Mouse (Mus musculus) mouse embryonic stem cell (cell line): ENCODE results near the gene 4930556J24Rik.
"Not testable (repeated sequence)": the region's sequence is repeated elsewhere in the genome, so short reads cannot be mapped to it uniquely, and the experiment has no call there.

ENCODE experiments used
- in situ Hi-C, 2 experiments: fragments of 300-500 bp; cut with MboI; formaldehyde crosslinking; loops; 1 replicate in 1 of 2; 3 replicates in 1 of 2; pipeline ENCODE4 v1.14.3; 2019 to 2020; ENCODE audit warnings: low sequenced_read_pairs in 2 of 2, low pct_unique_long_range_greater_than_20kb in 1 of 2, mixed read lengths in 1 of 2; ENCODE audit not compliant: unreplicated experiment in 1 of 2

The 4930556J24Rik gene

DNA sequence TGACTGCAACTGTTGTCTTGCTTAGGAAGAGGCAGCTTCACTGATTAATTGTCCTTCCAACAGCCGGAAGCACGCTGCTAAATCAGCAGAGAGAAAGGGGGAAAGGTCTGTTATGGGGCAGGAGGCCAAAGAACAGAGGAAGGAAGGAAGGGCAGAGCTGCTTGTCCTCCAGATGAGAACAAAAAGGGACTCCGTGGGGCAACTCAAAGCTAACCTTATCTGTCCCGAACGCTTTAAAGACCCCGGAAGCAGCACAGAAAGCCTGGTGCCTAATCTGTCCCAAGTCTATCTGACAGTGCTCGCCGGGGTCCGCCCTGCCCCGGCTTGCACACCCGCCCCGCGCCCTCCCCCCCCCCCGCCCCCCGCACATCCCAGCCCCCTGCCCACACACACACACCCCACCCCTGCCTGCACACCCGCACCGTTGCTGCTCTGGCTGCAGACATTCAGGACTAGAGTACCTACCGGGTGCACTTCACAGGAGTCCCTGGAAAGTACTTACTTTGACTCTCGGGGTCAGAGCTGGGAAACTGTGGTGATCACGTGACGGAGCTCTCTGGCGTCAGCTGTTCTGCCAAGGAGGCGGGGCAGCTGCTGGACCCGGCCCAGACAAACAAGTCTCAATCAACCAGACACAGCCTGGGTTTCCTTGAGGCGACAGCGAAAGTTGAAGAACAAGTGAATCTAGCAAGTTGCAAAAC lies 44.9 kb downstream of the 4930556J24Rik start, which contains the start of gene Tcn2:
Gene Tcn2, minus strand, starts transcription at position 649 of the 701 bp plus-strand sequence.
- in situ Hi-C loops, result no loop called here

- in situ Hi-C loops, result no loop called here
Observed at GRCm38 (mm10) chr11:3930931-3931330, 45.6 kb downstream of the 4930556J24Rik start.

- in situ Hi-C loops, result no loop called here
Observed at GRCm38 (mm10) chr11:3930019-3930418, 46.6 kb downstream of the 4930556J24Rik start.

GRCm38 (mm10) chr11:3925916-3926315 lies 50.7 kb downstream of the 4930556J24Rik start:
- in situ Hi-C loops, result no loop called here

DNA sequence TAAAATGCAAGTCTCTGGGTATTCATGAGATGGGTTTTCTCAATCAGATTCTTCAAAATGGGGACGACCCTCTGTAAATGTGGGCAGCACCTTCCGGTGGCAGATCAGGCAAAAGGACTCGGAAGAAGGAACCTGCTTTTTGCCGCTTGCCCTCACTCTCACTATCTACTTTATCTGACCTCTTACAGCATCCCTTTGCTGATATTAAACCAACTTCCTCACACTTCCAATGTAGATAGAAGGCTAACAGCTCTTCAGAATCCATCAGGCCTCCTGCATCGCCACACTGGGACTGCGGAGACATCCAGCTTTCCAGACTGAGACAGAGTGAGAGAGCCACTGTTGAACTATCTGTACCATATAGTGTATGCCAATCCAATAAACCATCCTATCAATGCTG lies 53.8 kb downstream of the 4930556J24Rik start:
- in situ Hi-C loops, result no loop called here

- in situ Hi-C loops, result no loop called here
Observed at GRCm38 (mm10) chr11:3922115-3922514, 54.5 kb downstream of the 4930556J24Rik start.

DNA sequence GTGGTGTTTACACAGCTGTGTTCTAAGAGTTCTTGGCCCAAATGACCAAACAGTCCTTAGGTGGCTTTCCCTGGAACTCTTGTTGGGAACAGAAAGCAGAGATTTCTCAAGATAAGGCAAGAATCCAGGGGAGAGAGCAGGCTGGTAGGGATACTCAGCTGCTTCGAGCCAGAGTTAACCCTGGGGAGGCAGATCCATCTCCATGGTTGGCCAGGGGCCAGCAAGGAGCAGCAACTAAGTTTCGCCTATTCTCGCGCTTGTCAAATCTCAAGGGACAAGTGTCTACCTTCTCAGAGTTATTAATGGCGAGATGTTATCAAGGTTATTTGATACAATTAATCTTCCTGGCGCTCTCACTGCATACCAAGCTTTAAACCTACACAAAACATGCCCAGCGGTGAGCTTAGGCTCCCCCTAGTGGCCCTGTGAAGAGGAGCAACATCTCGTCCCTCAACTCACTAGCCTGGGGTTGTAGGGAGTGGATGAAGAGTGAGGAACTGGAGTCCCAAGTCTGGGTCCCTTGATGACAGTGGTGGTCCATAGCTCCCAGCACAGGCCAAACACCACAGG lies 55.2 kb downstream of the 4930556J24Rik start:
- in situ Hi-C loops, result no loop called here

GRCm38 (mm10) chr11:3920476-3920875 lies 56.1 kb downstream of the 4930556J24Rik start:
- in situ Hi-C loops, result no loop called here

GRCm38 (mm10) chr11:3918738-3919137 lies 57.8 kb downstream of the 4930556J24Rik start:
- in situ Hi-C loops, result no loop called here

GRCm38 (mm10) chr11:3914109-3914840 lies 62.3 kb downstream of the 4930556J24Rik start, which contains the start of gene Slc35e4:
TSS of gene Slc35e4 (minus strand) at chr11:3914664.
- in situ Hi-C loops, result no loop called here

GRCm38 (mm10) chr11:3913316-3914108 lies 63.1 kb downstream of the 4930556J24Rik start:
- in situ Hi-C loops, result no loop called here

- in situ Hi-C loops, result no loop called here
Observed at GRCm38 (mm10) chr11:3912875-3913271, 63.7 kb downstream of the 4930556J24Rik start.

GRCm38 (mm10) chr11:3912100-3912874 lies 64.3 kb downstream of the 4930556J24Rik start:
- in situ Hi-C loops, result no loop called here

DNA sequence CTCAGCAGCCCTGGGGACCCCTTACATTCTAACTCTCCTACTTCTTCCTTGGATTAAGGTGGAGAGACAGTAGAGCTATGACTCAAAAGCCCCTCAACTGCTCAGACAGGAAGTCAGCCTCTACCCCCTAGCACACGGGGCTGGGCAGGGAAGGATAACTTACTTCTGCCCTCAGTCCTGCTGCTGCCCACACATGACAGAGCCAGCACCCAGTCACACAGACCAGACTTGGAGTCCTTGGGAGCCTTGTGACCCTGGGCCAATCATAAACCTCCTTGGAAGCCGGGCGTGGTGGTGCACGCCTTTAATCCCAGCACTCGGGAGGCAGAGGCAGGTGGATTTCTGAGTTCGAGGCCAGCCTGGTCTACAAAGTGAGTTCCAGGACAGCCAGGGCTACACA lies 65.1 kb downstream of the 4930556J24Rik start:
- in situ Hi-C loops, result not testable (repeated sequence)

- in situ Hi-C loops, result no loop called here
Observed at GRCm38 (mm10) chr11:3910513-3911310, 65.9 kb downstream of the 4930556J24Rik start.

DNA sequence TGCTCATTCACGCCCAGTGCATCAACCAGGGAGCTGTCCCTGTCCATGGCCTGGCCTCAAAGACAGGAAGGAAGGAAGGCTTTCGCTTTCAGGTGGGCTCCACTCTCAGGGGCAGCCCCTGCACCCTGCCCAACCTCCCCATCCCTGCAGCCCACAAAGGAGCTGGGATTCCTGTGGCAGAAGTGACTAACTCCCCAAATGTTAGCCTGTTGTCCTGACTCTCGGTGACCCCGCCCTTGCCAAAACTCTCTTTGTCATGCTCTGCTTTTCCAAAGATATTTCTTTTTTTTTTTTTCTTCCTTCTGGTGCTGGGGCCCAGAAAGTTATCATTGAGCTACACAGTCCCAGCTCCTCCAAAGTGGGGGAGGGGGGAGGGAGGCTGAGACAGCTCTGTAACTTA lies 67.3 kb downstream of the 4930556J24Rik start:
- in situ Hi-C loops, result no loop called here

DNA sequence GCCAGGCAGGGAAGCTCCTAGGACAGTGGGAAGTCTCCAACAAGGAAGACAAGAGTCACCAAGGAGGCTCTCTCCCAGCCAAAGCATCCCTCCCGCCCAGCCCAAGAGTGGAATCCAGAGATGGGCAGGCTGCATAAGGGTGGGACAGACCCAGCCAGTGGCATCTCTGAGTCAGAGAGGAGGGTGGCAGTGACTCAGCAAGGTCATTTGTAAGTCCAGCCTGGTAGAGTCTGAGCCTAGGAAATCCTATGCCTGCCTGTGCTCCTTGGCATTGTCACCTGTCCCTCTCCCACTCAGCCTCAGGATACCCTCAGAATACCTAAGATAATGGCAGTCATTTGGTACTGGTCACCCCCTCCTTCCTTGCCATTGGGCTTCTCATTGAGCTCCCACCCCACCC lies 71.1 kb downstream of the 4930556J24Rik start:
- in situ Hi-C loops, result no loop called here
